Mouse (Mus musculus) brain, adult 2 months (tissue): ENCODE results near the gene 1700017D01Rik.

Source experiments
- DNase-seq: peaks from one replicate; pipeline ENCODE4 v3.0.0; 2011; ENCODE audit warnings: low read depth, low spot score

The 1700017D01Rik gene

DNA sequence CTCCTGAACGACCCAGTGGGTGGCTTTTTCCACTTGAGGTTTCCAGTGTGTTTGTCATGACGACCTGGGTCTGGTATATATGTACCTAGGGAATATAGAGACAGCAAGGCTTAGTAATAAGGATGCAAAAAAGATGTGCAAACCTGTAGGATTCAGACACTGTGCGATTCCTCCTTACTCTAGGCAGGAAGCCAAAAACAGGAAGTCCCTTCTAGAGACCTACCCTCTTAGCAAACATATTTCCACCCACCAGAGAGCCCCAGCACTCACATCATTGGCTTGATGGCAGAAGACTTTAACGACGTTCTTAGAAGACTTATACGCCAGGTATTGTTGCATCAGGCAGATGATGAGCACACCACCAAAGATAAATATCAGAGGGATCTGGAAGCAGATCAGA is 82.7 kb downstream of the 1700017D01Rik start:
- DNase-seq: no peak
